Mouse (Mus musculus) G1E (cell line): Measurements from ENCODE around the gene Pars2. TPM values are rescaled to one million over a fixed set of nuclear protein-coding genes. Genes with fewer than 3 reads are reported as not detected.

Experiments
- ATAC-seq: 2 replicates; pipeline ENCODE4 v1.8.0; 2016; ENCODE audit warnings: mild to moderate bottlenecking; ENCODE audit not compliant: insufficient number of reproducible peaks, poor library complexity, low FRiP score, severe bottlenecking; ENCODE audit errors: extremely low read depth
- DNase-seq: peaks from one replicate; pipeline ENCODE4 v3.0.0; 2012; ENCODE audit warnings: low spot score
- H3K27me3 ChIP-seq: 2 replicates; pipeline ENCODE4 v1.6.1; 2012; ENCODE audit warnings: mild to moderate bottlenecking, low read length, inconsistent platforms; ENCODE audit not compliant: insufficient read depth
- H3K36me3 ChIP-seq: replicated peaks from 2 replicates; pipeline ENCODE3; 2012; ENCODE audit warnings: mild to moderate bottlenecking, inconsistent platforms
- H3K4me1 ChIP-seq: 2 replicates; pipeline ENCODE4 v1.6.1; 2012; ENCODE audit warnings: low read depth, low read length, inconsistent platforms, mixed read lengths; ENCODE audit not compliant: insufficient read depth
- H3K4me3 ChIP-seq: 2 replicates; pipeline ENCODE4 v1.5.1; 2012; ENCODE audit warnings: low read depth, mild to moderate bottlenecking, inconsistent platforms, low read length, moderate library complexity, mixed read lengths
- H3K9me3 ChIP-seq: replicated peaks from 2 replicates; pipeline ENCODE4 v1.6.1; 2012; ENCODE audit warnings: inconsistent platforms
- CTCF ChIP-seq: IDR thresholded peaks from 2 replicates; pipeline ENCODE4 v1.5.1; 2012; ENCODE audit warnings: low read depth, low read length, inconsistent platforms, mixed read lengths
- GATA1 ChIP-seq: IDR thresholded peaks from 2 replicates; pipeline ENCODE4 v1.6.1; 2012; ENCODE audit warnings: borderline replicate concordance, low read length, inconsistent platforms, mixed read lengths
- GATA2 ChIP-seq: IDR thresholded peaks from 2 replicates; pipeline ENCODE4 v1.6.1; 2012; ENCODE audit warnings: low read depth, low read length, inconsistent platforms, borderline replicate concordance
- POLR2AphosphoS5 ChIP-seq: IDR thresholded peaks from 2 replicates; pipeline ENCODE4 v1.6.1; 2012; ENCODE audit warnings: low read depth, low read length, inconsistent platforms; ENCODE audit not compliant: insufficient replicate concordance
- TAL1 ChIP-seq: conservative IDR thresholded peaks from 2 replicates; pipeline ENCODE4 v1.6.1; 2012; ENCODE audit warnings: low read depth, low read length, inconsistent platforms, mixed read lengths
- polyA plus RNA-seq: library from polyadenylated mRNA; stranded (reverse); fragments of >175 nt; gene quantifications from 2 replicates; pipeline ENCODE4 v1.2.3, GENCODE M21; 2012
- total RNA-seq, 2 experiments: library from RNA; stranded (forward) in 1 of 2; stranded (reverse) in 1 of 2; fragments of 200-1000 nt in 1 of 2; fragments of >200 nt in 1 of 2; fragmentation: Nextera tagmentation in 1 of 2; gene quantifications; 2 replicates each; pipeline ENCODE4 v1.2.3; 2014 to 2017

Pars2 gene
- total and polyA plus RNA-seq, 3 experiments, result 4.5 to 12.7 (median 10.7) TPM

GRCm38 (mm10) chr4:106652546-106652945 is 1.7 kb downstream of the Pars2 start:
- DNase-seq, result no peak
- TF ChIP-seq CTCF (no peak), POLR2AphosphoS5 (no peak), GATA1 (no peak), GATA2 (no peak), TAL1 (no peak)
- Histone ChIP-seq H3K9me3 (no peaks in the 10 kb centered on the region), H3K36me3 (peaks cover 49% of the 10 kb centered on the region), H3K27me3 (no peaks in the 10 kb centered on the region), H3K4me1 (peaks cover 41% of the 10 kb centered on the region), H3K4me3 (no peak overlapping the region)
- no peak for ATAC-seq

- Histone ChIP-seq H3K9me3 (no peaks in the 10 kb centered on the region), H3K4me3 (no peak overlapping the region), H3K27me3 (no peaks in the 10 kb centered on the region), H3K4me1 (peaks cover 41% of the 10 kb centered on the region), H3K36me3 (peaks cover 54% of the 10 kb centered on the region)
- DNase-seq (no peak), ATAC-seq (no peak)
- TF ChIP-seq GATA2, result no peak
- no peak for TF ChIP-seq TAL1
- TF ChIP-seq CTCF, result no peak
- TF ChIP-seq POLR2AphosphoS5, result no peak
- no peak for TF ChIP-seq GATA1
Observed at GRCm38 (mm10) chr4:106653051-106653450, 2.2 kb downstream of the Pars2 start.

- no peaks in the 10 kb centered on the region for H3K27me3 ChIP-seq
- DNase-seq (no peak), ATAC-seq (no peak)
- peaks cover 79% of the 10 kb centered on the region for H3K36me3 ChIP-seq
- H3K9me3 ChIP-seq, result no peaks in the 10 kb centered on the region
- no peak for TF ChIP-seq POLR2AphosphoS5
- H3K4me3 ChIP-seq, result no peak overlapping the region
- H3K4me1 ChIP-seq, result peaks cover 30% of the 10 kb centered on the region
Observed at GRCm38 (mm10) chr4:106655681-106656080, 4.8 kb downstream of the Pars2 start.

- peaks cover 100% of the 10 kb centered on the region for H3K36me3 ChIP-seq
- no peaks in the 10 kb centered on the region for H3K9me3 ChIP-seq
- ATAC-seq (no peak), DNase-seq (no peak)
- H3K27me3 ChIP-seq, result no peaks in the 10 kb centered on the region
- H3K4me3 ChIP-seq, result no peak overlapping the region
- H3K4me1 ChIP-seq, result no peaks in the 10 kb centered on the region
- TF ChIP-seq CTCF, result no peak
- no peak for TF ChIP-seq POLR2AphosphoS5
- TF ChIP-seq GATA2, result no peak
- TF ChIP-seq GATA1, result no peak
- no peak for TF ChIP-seq TAL1
Observed at GRCm38 (mm10) chr4:106663956-106664470, 13.1 kb downstream of the Pars2 start.

- peaks cover 100% of the 10 kb centered on the region for H3K36me3 ChIP-seq
- no peaks in the 10 kb centered on the region for H3K9me3 ChIP-seq
- DNase-seq (no peak), ATAC-seq (no peak)
- no peaks in the 10 kb centered on the region for H3K4me1 ChIP-seq
- no peak overlapping the region for H3K4me3 ChIP-seq
- H3K27me3 ChIP-seq, result no peaks in the 10 kb centered on the region
- TF ChIP-seq GATA2 (no peak), CTCF (no peak), GATA1 (no peak), TAL1 (no peak), POLR2AphosphoS5 (no peak)
Observed at GRCm38 (mm10) chr4:106664697-106665096, 13.8 kb downstream of the Pars2 start.

- Histone ChIP-seq H3K9me3 (no peaks in the 10 kb centered on the region), H3K27me3 (no peaks in the 10 kb centered on the region), H3K4me1 (no peaks in the 10 kb centered on the region), H3K36me3 (peaks cover 100% of the 10 kb centered on the region), H3K4me3 (no peak overlapping the region)
- DNase-seq, result no peak
- ATAC-seq, result no peak
- no peak for TF ChIP-seq CTCF
- TF ChIP-seq POLR2AphosphoS5, result no peak
- TF ChIP-seq GATA1, result no peak
- TF ChIP-seq TAL1, result no peak
- TF ChIP-seq GATA2, result no peak
Observed at GRCm38 (mm10) chr4:106665269-106665668, 14.4 kb downstream of the Pars2 start.

- peaks cover 100% of the 10 kb centered on the region for H3K36me3 ChIP-seq
- H3K4me3 ChIP-seq, result no peak overlapping the region
- no peaks in the 10 kb centered on the region for H3K4me1 ChIP-seq
- no peaks in the 10 kb centered on the region for H3K9me3 ChIP-seq
- ATAC-seq (no peak), DNase-seq (no peak)
- no peak for TF ChIP-seq CTCF
- no peak for TF ChIP-seq TAL1
- no peak for TF ChIP-seq POLR2AphosphoS5
- no peak for TF ChIP-seq GATA1
- TF ChIP-seq GATA2, result no peak
- H3K27me3 ChIP-seq, result no peaks in the 10 kb centered on the region
Observed at GRCm38 (mm10) chr4:106665673-106666072, 14.8 kb downstream of the Pars2 start.
